Mouse (Mus musculus) WW6 (cell line): ENCODE data around the gene Ap1g2.

Source experiments
- DNase-seq: peaks from one replicate; pipeline ENCODE4 v3.0.0-alpha.2; 2013; ENCODE audit warnings: low read depth, low spot score

Gene Ap1g2

GRCm38 (mm10) chr14:55059931-55060330 is 46.5 kb downstream of the Ap1g2 start:
- no peak for DNase-seq

GRCm38 (mm10) chr14:55059009-55059408 is 47.4 kb downstream of the Ap1g2 start:
- no peak for DNase-seq

- no peak for DNase-seq
These were observed 51.1 kb downstream of the Ap1g2 start for GRCm38 (mm10) chr14:55055167-55055834.

- no peak for DNase-seq
These were observed 52.1 kb downstream of the Ap1g2 start for GRCm38 (mm10) chr14:55054191-55054749.

- DNase-seq: no peak
These were observed 52.6 kb downstream of the Ap1g2 start for GRCm38 (mm10) chr14:55053708-55054190.

- DNase-seq: no peak
These were observed 53.3 kb downstream of the Ap1g2 start for GRCm38 (mm10) chr14:55053050-55053449.

- DNase-seq: no peak
These were observed 53.9 kb downstream of the Ap1g2 start for GRCm38 (mm10) chr14:55052496-55052895.
